Mouse (Mus musculus) cerebellum, adult 2 months (tissue): Measurements from ENCODE around the gene Sbds. TPM values are rescaled to one million over a fixed set of nuclear protein-coding genes. Genes with fewer than 3 reads are reported as not detected.

ENCODE experiments used
- DNase-seq, 2 experiments: peaks; one replicate each; pipeline ENCODE4 v3.0.0; 2021
- H3K27ac ChIP-seq: fragments of 200-500 bp; 2 replicates; pipeline ENCODE4 v1.5.1; 2012; ENCODE audit warnings: low read length, control low read depth, inconsistent platforms; ENCODE audit not compliant: insufficient read depth
- H3K27me3 ChIP-seq: fragments of 200-500 bp; 2 replicates; pipeline ENCODE4 v1.6.1; 2012; ENCODE audit warnings: inconsistent platforms, mild to moderate bottlenecking, low read length, moderate library complexity; ENCODE audit not compliant: control insufficient read depth, insufficient read depth
- H3K4me1 ChIP-seq: fragments of 200-500 bp; 2 replicates; pipeline ENCODE4 v1.6.1; 2011; ENCODE audit warnings: low read length; ENCODE audit not compliant: control insufficient read depth, insufficient read depth
- H3K4me3 ChIP-seq: fragments of 200-500 bp; replicated peaks from 2 replicates; pipeline ENCODE3; 2011; ENCODE audit warnings: mild to moderate bottlenecking, low read depth, low read length, control low read depth; ENCODE audit not compliant: insufficient read depth
- CTCF ChIP-seq: fragments of 200-500 bp; IDR thresholded peaks from 2 replicates; pipeline ENCODE4 v1.5.1; 2011; ENCODE audit warnings: low read depth, mild to moderate bottlenecking, control low read depth, low read length, moderate library complexity, borderline replicate concordance; ENCODE audit not compliant: insufficient read depth
- POLR2A ChIP-seq: fragments of 200-500 bp; IDR thresholded peaks from 2 replicates; pipeline ENCODE4 v1.6.1; 2011; ENCODE audit warnings: low read length, control low read depth, borderline replicate concordance; ENCODE audit not compliant: insufficient read depth
- WGBS: fragments of 180-500 bp; shearing (Covaris S2); methylation state at CpG from one replicate; pipeline ENCODE4 v1.1.7; 2018; 5-methylcytosine and 5-hydroxymethylcytosine counted together
- polyA plus RNA-seq: library from polyadenylated mRNA; depleted of rRNA; stranded (reverse); fragments of >200 nt; gene quantifications from 2 replicates; pipeline ENCODE4 v1.2.3, GENCODE M21; 2012

Gene Sbds
- polyA plus RNA-seq, 1 experiment: 92.5 TPM

GRCm38 (mm10) chr5:130236302-130236701, 19.0 kb downstream of the Sbds start:
- no peak for TF ChIP-seq CTCF
- TF ChIP-seq POLR2A: no peak
- H3K4me3 ChIP-seq: no peak overlapping the region
- 94% methylated on average over 8 of the region's 8 CpGs for WGBS
- DNase-seq: no peak
- H3K27me3 ChIP-seq: no peaks in the 10 kb centered on the region
- H3K27ac ChIP-seq: no peak overlapping the region
- no peaks in the 10 kb centered on the region for H3K4me1 ChIP-seq

GRCm38 (mm10) chr5:130228120-130228519, 27.2 kb downstream of the Sbds start:
- WGBS: 76% methylated on average over 4 of the region's 4 CpGs
- peaks cover 8% of the 10 kb centered on the region for H3K4me1 ChIP-seq
- H3K4me3 ChIP-seq: no peak overlapping the region
- H3K27ac ChIP-seq: no peak overlapping the region
- no peak for DNase-seq
- TF ChIP-seq CTCF: no peak
- no peak for TF ChIP-seq POLR2A
- H3K27me3 ChIP-seq: no peaks in the 10 kb centered on the region

DNA sequence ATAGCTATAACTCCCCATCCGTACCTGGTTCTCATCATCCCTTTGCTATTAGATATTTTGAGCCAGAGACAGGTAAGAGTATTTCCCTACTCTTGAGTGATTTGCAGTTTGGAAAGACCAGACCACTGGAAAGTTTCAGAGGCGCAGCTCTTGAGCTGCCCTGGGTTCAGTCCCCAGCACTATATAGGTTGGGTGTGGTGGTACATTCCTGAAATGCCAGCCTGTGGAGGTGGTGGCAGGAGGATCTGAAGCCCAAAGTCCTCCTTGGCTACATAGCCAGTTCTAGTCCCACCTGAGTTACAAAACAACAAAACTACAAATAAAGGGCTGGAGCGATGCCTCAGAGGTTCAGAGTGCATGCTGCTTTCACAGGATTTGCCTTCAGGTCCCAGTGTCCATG, 28.5 kb downstream of the Sbds start:
- Histone ChIP-seq H3K27ac (no peak overlapping the region), H3K4me1 (peaks cover 8% of the 10 kb centered on the region), H3K27me3 (no peaks in the 10 kb centered on the region), H3K4me3 (no peak overlapping the region)
- TF ChIP-seq POLR2A: no peak
- no peak for TF ChIP-seq CTCF
- 92% methylated on average over 3 of the region's 3 CpGs for WGBS
- no peak for DNase-seq

- Histone ChIP-seq H3K4me1 (peaks cover 8% of the 10 kb centered on the region), H3K27ac (peak overlapping the region; percentile 50), H3K4me3 (peak overlapping the region; percentile 93), H3K27me3 (no peaks in the 10 kb centered on the region)
- DNase-seq: peak; percentile 95 to 98
- whole genome bisulfite sequencing: under 1% methylated on average over 88 of the region's 88 CpGs
- TF ChIP-seq POLR2A (peak; percentile 65), CTCF (peak; percentile 58)
Observed at GRCm38 (mm10) chr5:130222146-130223004, 33.0 kb downstream of the Sbds start.

- WGBS: under 1% methylated on average over 10 of the region's 10 CpGs
- no peak for DNase-seq
Observed at GRCm38 (mm10) chr5:130221760-130222145, 33.6 kb downstream of the Sbds start.

DNA sequence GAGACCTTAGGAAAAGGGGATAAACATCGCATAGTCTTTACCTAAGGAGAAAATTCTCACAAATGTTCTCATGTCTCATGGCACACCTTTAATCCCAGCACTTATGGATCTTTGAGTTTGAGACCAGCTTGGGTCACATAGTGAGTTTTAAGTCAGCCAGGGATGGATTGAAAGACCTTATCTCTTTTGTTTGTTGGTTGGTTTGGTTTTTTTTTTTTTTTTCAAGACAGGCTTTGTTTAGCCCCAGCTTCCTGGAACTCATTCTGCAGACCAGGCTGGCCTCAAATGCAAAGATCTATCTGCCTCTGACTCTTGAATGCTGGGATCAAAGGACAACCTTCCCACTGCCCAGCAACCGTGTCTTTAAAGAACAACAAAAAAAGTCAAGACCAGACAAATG, 34.0 kb downstream of the Sbds start:
- Histone ChIP-seq H3K27me3 (no peaks in the 10 kb centered on the region), H3K4me1 (peaks cover 8% of the 10 kb centered on the region), H3K27ac (no peak overlapping the region), H3K4me3 (peak overlapping the region; percentile 93)
- no peak for DNase-seq
- WGBS: 51% methylated on average over 2 of the region's 2 CpGs
- TF ChIP-seq CTCF: no peak
- no peak for TF ChIP-seq POLR2A

More at GRCm38 (mm10) chr5:130221760-130222145, 33.6 kb downstream of the Sbds start:
- H3K4me3 ChIP-seq: peak overlapping the region; percentile 93
- TF ChIP-seq CTCF (no peak), POLR2A (no peak)
- peaks cover 8% of the 10 kb centered on the region for H3K4me1 ChIP-seq
- peak overlapping the region; percentile 50 for H3K27ac ChIP-seq
- H3K27me3 ChIP-seq: no peaks in the 10 kb centered on the region

- Histone ChIP-seq H3K27me3 (no peaks in the 10 kb centered on the region), H3K4me3 (no peak overlapping the region), H3K4me1 (peaks cover under 1% of the 10 kb centered on the region; the same call in 1 of the 2 replicates), H3K27ac (no peak overlapping the region)
- no peak for TF ChIP-seq POLR2A
- TF ChIP-seq CTCF: no peak
- 89% methylated on average over 5 of the region's 5 CpGs for WGBS
- no peak for DNase-seq
Observed at GRCm38 (mm10) chr5:130218336-130218735, 37.0 kb downstream of the Sbds start.

- Histone ChIP-seq H3K27ac (no peak overlapping the region), H3K4me1 (no peaks in the 10 kb centered on the region), H3K4me3 (no peak overlapping the region), H3K27me3 (no peaks in the 10 kb centered on the region)
- no peak for DNase-seq
- TF ChIP-seq CTCF (no peak), POLR2A (no peak)
- WGBS: 89% methylated on average over 4 of the region's 4 CpGs
Observed at GRCm38 (mm10) chr5:130217406-130217805, 37.9 kb downstream of the Sbds start.
